In genomic region chr17:67666981-67667380, GRCm38 (mm10) we compare ENCODE assay signal across 29 mouse cellular contexts. TPM values are rescaled to one million over a fixed set of nuclear protein-coding genes. Genes with fewer than 3 reads are reported as not detected.
"Had no signal": no experiment of that assay in that cellular context is flagged by ENCODE, and none has a peak within 500 bp of the region (broad histone marks: within the 10 kb centered on the region; RNA-seq: fewer than 3 reads in every experiment).

No protein-coding gene starts in this region.

- H3K27me3 ChIP-seq: limb, embryonic 12.5 days; limb, embryonic 15.5 days; midbrain, embryonic 12.5 days; midbrain, embryonic 15.5 days; neural tube, embryonic 12.5 days; neural tube, embryonic 15.5 days; stomach, embryonic 15.5 days had no signal

- H3K4me2 ChIP-seq: limb, embryonic 12.5 days; limb, embryonic 15.5 days; liver, embryonic 11.5 days; lung, embryonic 14.5 days; midbrain, embryonic 12.5 days; midbrain, embryonic 15.5 days; neural tube, embryonic 12.5 days; neural tube, embryonic 15.5 days; stomach, embryonic 15.5 days had no signal

- H3K4me1 ChIP-seq: limb, embryonic 12.5 days; limb, embryonic 15.5 days; midbrain, embryonic 12.5 days; midbrain, embryonic 15.5 days; neural tube, embryonic 12.5 days; stomach, embryonic 15.5 days had no signal

- H3K36me3 ChIP-seq: limb, embryonic 12.5 days; limb, embryonic 15.5 days; midbrain, embryonic 12.5 days; midbrain, embryonic 15.5 days; neural tube, embryonic 12.5 days; neural tube, embryonic 15.5 days; stomach, embryonic 15.5 days had no signal

- DNase-seq: kidney, adult 18-20 months; kidney, adult 9 months; kidney, postnatal 25 days; left cerebral cortex, postnatal 4 days; liver, postnatal 0 days; lung, embryonic 14.5 days; retina, postnatal 1 day; right cerebral cortex, postnatal 25 days; spleen, adult 18-20 months; thymus, adult 2 months; thymus, postnatal 14 days; thymus, postnatal 4 days had no signal

- H3K9ac ChIP-seq: limb, embryonic 12.5 days; limb, embryonic 15.5 days; liver, embryonic 14.5 days; liver, postnatal 0 days; lung, embryonic 14.5 days; midbrain, embryonic 12.5 days; midbrain, embryonic 15.5 days; neural tube, embryonic 12.5 days; neural tube, embryonic 15.5 days; stomach, embryonic 15.5 days had no signal

- ATAC-seq: intestine, embryonic 16.5 days; liver, postnatal 0 days; midbrain, embryonic 15.5 days had no signal

- H3K4me3 ChIP-seq: limb, embryonic 12.5 days; limb, embryonic 15.5 days; midbrain, embryonic 12.5 days; midbrain, embryonic 15.5 days; neural tube, embryonic 12.5 days; neural tube, embryonic 15.5 days; stomach, embryonic 15.5 days had no signal

- H3K9me3 ChIP-seq: limb, embryonic 12.5 days; limb, embryonic 15.5 days; midbrain, embryonic 12.5 days; midbrain, embryonic 15.5 days; neural tube, embryonic 12.5 days; neural tube, embryonic 15.5 days; stomach, embryonic 15.5 days had no signal

- H3K27ac ChIP-seq: kidney, postnatal 0 days; limb, embryonic 12.5 days; limb, embryonic 15.5 days; liver, embryonic 14.5 days; macrophage; midbrain, embryonic 12.5 days; midbrain, embryonic 15.5 days; neural tube, embryonic 12.5 days; neural tube, embryonic 15.5 days; stomach, embryonic 15.5 days had no signal

RNA-seq across cellular contexts. Expression of gene Lama1, which starts 30.1 kb away (rescaled TPM):
- total RNA-seq: megakaryocyte, adult 5-6 weeks had no signal
- polyA plus RNA-seq: macrophage had no signal

RNA-seq across cellular contexts. Expression of gene Lrrc30, which starts 34.5 kb away (rescaled TPM):
- total RNA-seq: layer of hippocampus, postnatal 14 days; left cerebral cortex, adult 8-10 months; left cerebral cortex, postnatal 14 days; left cerebral cortex, postnatal 4 days; megakaryocyte, adult 5-6 weeks had no signal
- polyA plus RNA-seq: intestine, embryonic 16.5 days; kidney, postnatal 0 days; liver, embryonic 11.5 days; liver, embryonic 14.5 days; liver, postnatal 0 days; lung, embryonic 14.5 days; lung, postnatal 0 days; macrophage; midbrain, embryonic 12.5 days; midbrain, embryonic 15.5 days; neural tube, embryonic 12.5 days; stomach, embryonic 15.5 days; thymus, adult 2 months had no signal
